Mouse (Mus musculus): ENCODE data around the gene Mcpt4.
"Not testable (repeated sequence)": the region's sequence is repeated elsewhere in the genome, so short reads cannot be mapped to it uniquely, and the experiment has no call there.

Gene Mcpt4

DNA sequence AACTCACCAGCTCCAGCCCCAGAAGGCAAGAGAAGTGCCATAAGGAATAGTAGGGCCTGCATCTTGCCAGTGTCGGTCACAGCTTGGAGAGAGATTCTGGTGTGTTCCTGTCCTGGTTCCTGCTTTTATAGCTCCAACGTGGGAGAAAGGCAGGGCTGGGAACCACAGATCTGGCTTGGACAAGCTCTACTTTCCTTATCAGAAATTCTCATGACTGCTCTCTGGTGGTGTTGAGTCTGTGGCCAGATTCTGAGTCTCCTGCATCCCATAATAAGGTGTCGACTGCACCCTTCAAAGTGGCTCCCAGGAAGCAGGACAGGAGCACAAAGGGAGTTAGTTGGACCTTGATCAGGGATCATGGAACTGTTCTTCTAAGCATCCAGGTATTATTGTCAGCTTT, at the start of gene Mcpt4:
Mcpt4 (minus strand) TSS at position 101 of the 400 bp plus-strand sequence.
- DNase-seq: not testable (repeated sequence)

GRCm38 (mm10) chr14:56105447-56106180, 43.5 kb upstream of the Mcpt4 start:
- DNase-seq: no peak

DNA sequence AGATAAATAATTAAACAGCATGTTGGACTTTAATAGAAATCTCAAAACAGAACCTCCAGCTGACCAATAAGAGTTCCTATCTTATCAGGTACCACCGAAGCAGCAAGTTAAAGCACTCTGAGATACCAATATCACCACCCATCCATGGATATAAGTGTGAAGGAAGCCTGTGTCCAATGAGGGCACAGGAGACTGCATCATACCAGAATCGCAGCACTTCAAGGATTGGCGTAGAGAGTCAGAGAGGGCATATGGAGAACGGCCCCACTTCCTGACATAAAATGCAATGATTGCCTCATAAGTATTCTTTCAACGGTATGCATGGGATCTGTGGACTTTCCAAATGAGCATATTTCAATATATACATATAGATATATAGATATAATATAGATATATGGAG, 42.9 kb upstream of the Mcpt4 start:
- no peak for DNase-seq

DNA sequence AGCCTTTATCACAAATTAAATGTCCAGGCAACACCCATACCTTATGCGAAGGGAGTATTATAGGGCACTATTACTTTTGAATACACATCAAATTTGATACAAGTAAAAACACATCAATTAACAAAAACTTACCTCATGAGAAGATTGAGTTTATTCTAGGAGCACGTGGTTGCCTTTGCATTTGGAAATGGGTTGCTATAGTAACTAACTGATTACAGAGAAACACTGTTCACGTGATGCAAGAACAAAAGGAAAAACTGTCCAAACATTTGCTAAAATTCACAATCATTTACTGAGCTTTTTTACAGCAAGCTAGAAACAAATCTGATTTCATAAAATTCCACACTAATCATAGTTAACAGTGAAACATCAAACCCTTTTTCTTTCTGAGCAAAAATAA, 41.3 kb upstream of the Mcpt4 start:
- no peak for DNase-seq

DNA sequence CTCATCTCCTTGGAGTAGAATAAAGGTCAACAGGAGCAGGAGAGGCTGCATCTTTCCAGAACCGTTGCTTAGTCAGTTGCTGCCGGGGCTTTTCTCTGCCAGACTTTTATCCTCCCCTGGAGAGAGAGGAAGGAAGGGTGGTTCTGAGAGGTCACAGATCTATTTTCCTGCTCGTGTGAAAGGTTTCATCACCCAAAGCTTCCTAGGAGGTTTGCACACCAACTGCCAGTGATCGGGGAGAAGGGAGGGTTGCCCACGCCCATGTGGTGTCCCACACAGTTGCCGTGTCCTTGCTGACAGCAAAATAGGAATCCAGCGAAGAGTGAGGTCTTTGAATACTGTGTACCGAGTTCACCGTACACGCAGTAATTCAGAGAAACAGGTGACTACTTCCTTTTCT, 40.3 kb upstream of the Mcpt4 start, which contains the start of gene Ctsg:
Ctsg (minus strand) TSS at position 189 of the 400 bp plus-strand sequence.
- no peak for DNase-seq

DNA sequence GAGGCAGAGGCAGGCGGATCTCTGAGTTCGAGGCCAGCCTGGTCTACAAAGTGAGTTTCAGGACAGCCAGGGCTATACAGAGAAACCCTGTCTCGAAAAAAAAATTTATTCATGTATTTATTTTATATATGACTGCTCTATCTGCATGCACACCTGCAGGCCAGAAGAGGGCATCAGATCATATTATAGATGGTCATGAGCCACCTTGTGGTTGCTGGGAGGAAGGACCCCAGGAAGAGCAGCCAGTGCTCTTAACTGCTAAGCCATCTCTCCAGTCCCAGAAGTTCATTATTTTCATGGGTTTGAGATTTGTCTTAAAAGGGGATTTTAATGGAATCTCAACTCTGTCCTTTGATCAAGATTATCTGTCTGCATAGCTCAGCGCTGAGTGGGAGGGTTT, 36.8 kb upstream of the Mcpt4 start:
- DNase-seq: peak; percentile 28

- no peak for DNase-seq
Measured at GRCm38 (mm10) chr14:56097597-56097996, 35.5 kb upstream of the Mcpt4 start.

GRCm38 (mm10) chr14:56093353-56093752, 31.2 kb upstream of the Mcpt4 start:
- DNase-seq: no peak

GRCm38 (mm10) chr14:56086711-56087110, 24.6 kb upstream of the Mcpt4 start:
- DNase-seq: no peak

DNA sequence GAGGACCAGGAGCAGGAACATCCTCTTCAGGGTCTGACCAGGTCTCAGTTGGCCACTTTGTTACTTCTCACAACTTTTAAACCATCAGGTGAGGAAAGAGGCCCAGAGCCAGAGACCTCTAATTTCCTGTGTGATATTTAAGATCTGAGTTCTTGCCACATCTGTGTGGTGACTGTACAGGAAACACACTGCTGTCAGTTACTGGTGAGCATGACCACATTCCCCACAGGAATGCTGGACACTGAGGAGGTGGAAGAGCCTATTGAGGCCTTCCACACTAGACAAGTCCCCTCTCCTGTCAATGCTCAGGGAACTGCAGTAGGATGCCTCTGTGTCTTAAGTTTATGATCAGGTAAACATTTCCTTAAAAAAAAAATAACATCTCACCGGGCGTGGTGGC, 23.1 kb upstream of the Mcpt4 start, which contains the start of gene Mcpt8:
Mcpt8 (minus strand) TSS at position 107 of the 400 bp plus-strand sequence.
- DNase-seq: no peak

- no peak for DNase-seq
Measured at GRCm38 (mm10) chr14:56082016-56082415, 19.9 kb upstream of the Mcpt4 start.

- DNase-seq: no peak
Measured at GRCm38 (mm10) chr14:56057722-56058121, 4.4 kb downstream of the Mcpt4 start.

DNA sequence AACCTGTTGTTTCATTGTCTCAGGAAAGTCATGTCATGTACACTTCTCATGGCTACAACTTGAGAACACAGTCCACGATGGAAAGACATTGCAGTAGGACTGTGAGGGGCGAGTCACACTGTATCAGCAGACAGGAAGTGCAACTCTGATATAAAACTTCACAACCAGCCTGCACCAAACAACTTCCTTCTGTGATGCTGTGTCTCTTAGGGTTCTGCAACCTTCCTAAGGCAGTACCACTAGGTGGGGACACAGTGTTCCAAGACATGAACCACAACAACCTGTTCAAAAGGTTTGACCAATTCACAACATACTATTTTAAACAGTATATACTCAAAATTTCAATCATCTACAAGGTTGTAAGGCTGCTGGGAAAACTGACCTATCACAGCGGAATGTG, 6.7 kb downstream of the Mcpt4 start:
- DNase-seq: no peak

- not testable (repeated sequence) for DNase-seq
Measured at GRCm38 (mm10) chr14:56041792-56042191, 20.3 kb downstream of the Mcpt4 start, which contains the start of gene Mcpt2. Gene Mcpt2 (plus strand): TSS chr14:56042041.

DNA sequence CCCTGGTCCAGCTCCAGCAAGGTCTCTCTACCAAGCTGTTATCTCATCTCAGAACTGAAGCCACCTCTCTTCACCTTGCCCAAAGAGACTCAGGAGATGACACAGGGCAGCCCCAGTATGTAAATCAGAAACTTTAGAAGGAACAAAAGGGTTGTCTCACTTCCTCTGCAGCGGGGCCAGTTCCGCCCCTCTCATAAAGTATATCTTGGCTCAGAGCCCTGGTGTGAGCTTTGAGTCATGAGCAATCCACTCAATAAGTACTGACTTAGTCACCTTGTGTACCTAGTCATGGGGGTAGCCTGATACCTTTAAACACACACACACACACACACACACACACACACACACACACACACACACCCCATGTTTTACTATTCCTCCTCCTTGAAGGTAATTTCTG, 27.7 kb downstream of the Mcpt4 start:
- DNase-seq: peak; percentile 34

DNA sequence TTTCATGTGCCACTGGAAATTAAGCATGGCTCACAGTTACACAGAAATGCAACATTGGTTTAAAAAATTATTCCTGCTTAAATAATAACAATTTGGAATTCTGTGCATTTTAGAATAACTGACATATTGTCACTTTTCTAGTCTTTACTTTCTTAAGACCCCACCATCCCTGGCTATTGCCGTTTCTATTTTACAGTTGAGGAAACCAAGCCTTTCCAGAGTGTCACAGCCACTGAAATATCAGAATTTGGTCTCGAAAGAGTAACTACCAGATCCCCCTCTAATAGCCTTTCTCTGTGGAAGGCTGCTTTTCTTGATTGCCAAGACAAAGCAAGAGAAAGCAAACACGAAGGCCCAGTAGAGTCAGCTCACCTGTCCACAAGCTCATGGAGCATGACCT, 31.7 kb downstream of the Mcpt4 start, which contains the start of gene Mcpt9:
Mcpt9 (minus strand) TSS at position 101 of the 400 bp plus-strand sequence.
- DNase-seq: not testable (repeated sequence)

DNA sequence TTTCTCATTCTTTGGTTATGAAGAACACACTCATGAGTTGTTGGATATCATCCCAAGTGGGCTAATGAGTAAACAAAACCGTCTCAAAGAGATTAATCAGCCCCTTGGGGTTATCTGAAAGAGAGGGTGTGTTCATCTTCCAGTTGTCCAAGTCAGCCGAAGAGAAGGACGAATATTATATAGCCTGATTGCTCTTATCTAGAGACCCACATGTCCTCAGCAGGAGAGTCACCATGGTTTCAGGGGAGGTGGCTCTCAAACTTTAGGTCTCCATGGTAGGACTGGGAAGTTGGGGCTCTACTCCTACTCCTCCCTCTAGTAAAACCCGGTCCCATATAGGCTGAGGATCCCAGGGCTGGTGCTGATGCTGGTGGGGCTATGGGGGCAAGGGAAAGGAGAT, 40.8 kb downstream of the Mcpt4 start:
- DNase-seq: not testable (repeated sequence)

GRCm38 (mm10) chr14:56019446-56019845, 42.7 kb downstream of the Mcpt4 start:
- no peak for DNase-seq

- DNase-seq: not testable (repeated sequence)
Measured at GRCm38 (mm10) chr14:56017671-56018070, 44.4 kb downstream of the Mcpt4 start, which contains the start of gene Mcpt1. Gene Mcpt1 (plus strand): TSS chr14:56017971.

GRCm38 (mm10) chr14:56013924-56014323, 48.2 kb downstream of the Mcpt4 start:
- DNase-seq: no peak

- DNase-seq: no peak
Measured at GRCm38 (mm10) chr14:56013147-56013546, 49.0 kb downstream of the Mcpt4 start.
